8 mouse cellular contexts compared by ENCODE assay signal in genomic region chr16:18426802-18427280, GRCm38 (mm10). TPM values are rescaled to one million over a fixed set of nuclear protein-coding genes. Genes with fewer than 3 reads are reported as not detected.
DNase-seq lines count a peak whose midpoint lies in the region; ATAC-seq and TF ChIP-seq lines count a peak whose summit lies in the region.

Gene Comt (minus strand): TSS chr16:18426852.

- peaks cover 18% of the 10 kb centered on the region for H3K4me1 ChIP-seq in lung, embryonic 14.5 days (ENCODE audit: insufficient read depth)
- H3K4me1 ChIP-seq in embryonic facial prominence, embryonic 10.5 days = peaks cover 49% of the 10 kb centered on the region
- peaks cover 43% of the 10 kb centered on the region for H3K4me1 ChIP-seq in heart, embryonic 12.5 days (replicated peaks)

- H3K27me3 ChIP-seq in lung, embryonic 14.5 days (ENCODE audit: insufficient read depth, low read length) = no peaks in the 10 kb centered on the region
- H3K27me3 ChIP-seq in embryonic facial prominence, embryonic 10.5 days (replicated peaks; ENCODE audit: low read depth, poor library complexity, severe bottlenecking) = no peaks in the 10 kb centered on the region
- H3K27me3 ChIP-seq in heart, embryonic 12.5 days (replicated peaks) = no peaks in the 10 kb centered on the region

- peak within 1 kb of the TSS; percentile 90 for H3K4me3 ChIP-seq in lung, embryonic 14.5 days (ENCODE audit: low read depth, low read length)
- peak within 1 kb of the TSS; percentile 91 for H3K4me3 ChIP-seq in embryonic facial prominence, embryonic 10.5 days
- H3K4me3 ChIP-seq in heart, embryonic 12.5 days = peak within 1 kb of the TSS; percentile 65

- H3K36me3 ChIP-seq in lung, embryonic 14.5 days (ENCODE audit: insufficient read depth) = peaks cover 7% of the 10 kb centered on the region; the same call in 1 of the 2 replicates
- H3K36me3 ChIP-seq in embryonic facial prominence, embryonic 10.5 days (replicated peaks) = peaks cover 20% of the 10 kb centered on the region
- peaks cover 19% of the 10 kb centered on the region for H3K36me3 ChIP-seq in heart, embryonic 12.5 days

- DNase-seq in lung, embryonic 14.5 days = no peak
- DNase-seq in lung, postnatal 10 days = no peak
- no peak for DNase-seq in embryonic facial prominence, embryonic 10.5 days (ENCODE audit: low spot score)
- DNase-seq in left cerebral cortex, postnatal 10 days (ENCODE audit: extremely low spot score in 1 of 2, low spot score in 2 of 2) = no peak
- DNase-seq in thymus, adult 18-20 months = no peak
- no peak for DNase-seq in kidney, postnatal 10 days

- H3K4me2 ChIP-seq in lung, embryonic 14.5 days = peak within 1 kb of the TSS; percentile 77
- H3K4me2 ChIP-seq in heart, embryonic 12.5 days = peak within 1 kb of the TSS; percentile 92

- H3K9me3 ChIP-seq in lung, embryonic 14.5 days (ENCODE audit: low read depth, low read length) = no peaks in the 10 kb centered on the region
- H3K9me3 ChIP-seq in embryonic facial prominence, embryonic 10.5 days = no peaks in the 10 kb centered on the region
- H3K9me3 ChIP-seq in heart, embryonic 12.5 days (replicated peaks) = no peaks in the 10 kb centered on the region

- H3K27ac ChIP-seq in lung, embryonic 14.5 days (ENCODE audit: low read depth) = peak within 1 kb of the TSS; percentile 81
- peak within 1 kb of the TSS; percentile 93 for H3K27ac ChIP-seq in embryonic facial prominence, embryonic 10.5 days (replicated peaks)
- peak within 1 kb of the TSS; percentile 34 for H3K27ac ChIP-seq in heart, embryonic 12.5 days (ENCODE audit: poor library complexity, severe bottlenecking)

- intact Hi-C loops in left cerebral cortex, postnatal 10 days (cut with DNase I) = no loop called here

- WGBS in lung, embryonic 14.5 days = 53% methylated on average over 5 of the region's 5 CpGs
- WGBS in embryonic facial prominence, embryonic 10.5 days = 59% methylated on average over 5 of the region's 5 CpGs
- WGBS in heart, embryonic 12.5 days = 54% methylated on average over 5 of the region's 5 CpGs

- 0 out of 2 replicates have a peak, but pooled peaks have one; percentile 3 for ATAC-seq in lung, embryonic 14.5 days (ENCODE audit: insufficient read depth)
- ATAC-seq in heart, embryonic 12.5 days (ENCODE audit: insufficient number of reproducible peaks, low FRiP score) = no peak
- ATAC-seq in monocyte, adult 5-6 weeks (replicated peaks; ENCODE audit: insufficient number of reproducible peaks, low FRiP score, low TSS enrichment, poor library complexity, severe bottlenecking) = no peak

- peak within 1 kb of the TSS; percentile 85 for H3K9ac ChIP-seq in lung, embryonic 14.5 days
- peak within 1 kb of the TSS; percentile 85 for H3K9ac ChIP-seq in heart, embryonic 12.5 days

- no peak; the same call in 1 of the 2 replicates for TF ChIP-seq CTCF in lung, embryonic 14.5 days (IDR thresholded peaks at IDR 0.05; ENCODE audit: low read depth)

RNA-seq across cellular contexts. Expression of gene Comt, which starts in this region (rescaled TPM):
- 89.4 and 97.0 TPM in 2 replicates for polyA plus RNA-seq in lung, embryonic 14.5 days (2014; fragmentation: Nextera tagmentation; extraction: Ambion mirVana)
- polyA plus RNA-seq in embryonic facial prominence, embryonic 10.5 days (2016; fragmentation: Nextera tagmentation; extraction: Ambion mirVana) = 56.2 and 58.4 TPM in 2 replicates
- polyA plus RNA-seq in heart, embryonic 12.5 days (2016; fragmentation: Nextera tagmentation; extraction: Ambion mirVana) = 88.2 and 90.8 TPM in 2 replicates
- 10 to 100 TPM; 65.2 to 66.3 TPM for total RNA-seq in left cerebral cortex, postnatal 10 days (2021)
- 11.3 to 19.0 TPM (median 15.8 TPM) in 3 replicates for total RNA-seq in monocyte, adult 5-6 weeks (2017)

Comparison
In these comparisons a context has a peak if more than half of its experiments do, and no peak if none do; other contexts are left out.
1. H3K27ac ChIP-seq: peak in every context shown above with its lines; median percentile 93 in embryonic facial prominence, embryonic 10.5 days; 81 in lung, embryonic 14.5 days; 34 in heart, embryonic 12.5 days.